Mouse (Mus musculus): ENCODE measurements around the gene Prss46. TPM values are rescaled to one million over a fixed set of nuclear protein-coding genes. Genes with fewer than 3 reads are reported as not detected.

The Prss46 gene
- polyA plus RNA-seq, 1 experiment from 2014 or later = not detected

- Histone ChIP-seq H3K9me3 (ENCODE audit: control insufficient read depth, low read length) (no peaks in the 10 kb centered on the region), H3K36me3 (ENCODE audit: control insufficient read depth, insufficient read depth, low read length) (no peaks in the 10 kb centered on the region), H3K4me2 (ENCODE audit: low read depth) (no peak overlapping the region), H3K9ac (ENCODE audit: low read length) (no peak overlapping the region), H3K4me1 (ENCODE audit: control insufficient read depth, insufficient read depth, low read length) (peaks cover 21% of the 10 kb centered on the region), H3K27me3 (ENCODE audit: control insufficient read depth, insufficient read depth, low read length) (peaks cover 19% of the 10 kb centered on the region), H3K4me3 (ENCODE audit: low read depth, low read length) (no peak overlapping the region), H3K27ac (ENCODE audit: low read depth, low read length) (peak overlapping the region; percentile 27; the same call in 1 of the 2 replicates)
- DNase-seq (ENCODE audit: low spot score) (peak; percentile 32), ATAC-seq (ENCODE audit: insufficient read depth, low FRiP score, low TSS enrichment) (peak; percentile 47)
- 10% methylated on average over 3 of the region's 3 CpGs for WGBS
Observed at GRCm38 (mm10) chr9:110874660-110875191, 30.4 kb downstream of the Prss46 start.

GRCm38 (mm10) chr9:110875288-110875695, 31.0 kb downstream of the Prss46 start:
- peaks cover 21% of the 10 kb centered on the region for H3K4me1 ChIP-seq (ENCODE audit: control insufficient read depth, insufficient read depth, low read length)
- no peak overlapping the region for H3K4me3 ChIP-seq (ENCODE audit: low read depth, low read length)
- H3K4me2 ChIP-seq (ENCODE audit: low read depth) = no peak overlapping the region
- no peaks in the 10 kb centered on the region for H3K9me3 ChIP-seq (ENCODE audit: control insufficient read depth, low read length)
- DNase-seq (ENCODE audit: low spot score) (peak; percentile 29), ATAC-seq (ENCODE audit: insufficient read depth, low FRiP score, low TSS enrichment) (peak; percentile 27; the same call in 1 of the 2 replicates)
- H3K27me3 ChIP-seq (ENCODE audit: control insufficient read depth, insufficient read depth, low read length) = peaks cover 25% of the 10 kb centered on the region
- H3K27ac ChIP-seq (ENCODE audit: low read depth, low read length) = no peak overlapping the region
- no peaks in the 10 kb centered on the region for H3K36me3 ChIP-seq (ENCODE audit: control insufficient read depth, insufficient read depth, low read length)
- WGBS = 19% methylated on average over 4 of the region's 6 CpGs
- no peak overlapping the region for H3K9ac ChIP-seq (ENCODE audit: low read length)

- Histone ChIP-seq H3K27ac (ENCODE audit: low read depth, low read length) (no peak overlapping the region), H3K4me1 (ENCODE audit: control insufficient read depth, insufficient read depth, low read length) (peaks cover 21% of the 10 kb centered on the region), H3K4me3 (ENCODE audit: low read depth, low read length) (no peak overlapping the region), H3K9me3 (ENCODE audit: control insufficient read depth, low read length) (no peaks in the 10 kb centered on the region), H3K9ac (ENCODE audit: low read length) (no peak overlapping the region), H3K27me3 (ENCODE audit: control insufficient read depth, insufficient read depth, low read length) (peaks cover 37% of the 10 kb centered on the region), H3K36me3 (ENCODE audit: control insufficient read depth, insufficient read depth, low read length) (no peaks in the 10 kb centered on the region), H3K4me2 (ENCODE audit: low read depth) (no peak overlapping the region)
- ATAC-seq (ENCODE audit: insufficient read depth, low FRiP score, low TSS enrichment) (no peak), DNase-seq (ENCODE audit: low spot score) (no peak)
- WGBS = 84% methylated on average over 1 of the region's 1 CpGs
Observed at GRCm38 (mm10) chr9:110877353-110877752, 33.0 kb downstream of the Prss46 start.

GRCm38 (mm10) chr9:110877888-110878287, 33.6 kb downstream of the Prss46 start:
- peaks cover 21% of the 10 kb centered on the region for H3K4me1 ChIP-seq (ENCODE audit: control insufficient read depth, insufficient read depth, low read length)
- ATAC-seq (ENCODE audit: insufficient read depth, low FRiP score, low TSS enrichment) (no peak), DNase-seq (ENCODE audit: low spot score) (no peak)
- H3K9ac ChIP-seq (ENCODE audit: low read length) = no peak overlapping the region
- no peak overlapping the region for H3K27ac ChIP-seq (ENCODE audit: low read depth, low read length)
- no peak overlapping the region for H3K4me2 ChIP-seq (ENCODE audit: low read depth)
- H3K27me3 ChIP-seq (ENCODE audit: control insufficient read depth, insufficient read depth, low read length) = peaks cover 37% of the 10 kb centered on the region
- WGBS = 85% methylated on average over 5 of the region's 5 CpGs
- H3K9me3 ChIP-seq (ENCODE audit: control insufficient read depth, low read length) = no peaks in the 10 kb centered on the region
- H3K4me3 ChIP-seq (ENCODE audit: low read depth, low read length) = no peak overlapping the region
- H3K36me3 ChIP-seq (ENCODE audit: control insufficient read depth, insufficient read depth, low read length) = no peaks in the 10 kb centered on the region

- ATAC-seq (ENCODE audit: insufficient read depth, low FRiP score, low TSS enrichment) = no peak
- peak within 1 kb of the TSS; percentile 43 for H3K4me3 ChIP-seq (ENCODE audit: low read depth, low read length)
- H3K27ac ChIP-seq (ENCODE audit: low read depth, low read length) = no peak within 1 kb of the TSS
- H3K4me1 ChIP-seq (ENCODE audit: control insufficient read depth, insufficient read depth, low read length) = peaks cover 12% of the 10 kb centered on the region
- H3K36me3 ChIP-seq (ENCODE audit: control insufficient read depth, insufficient read depth, low read length) = no peaks in the 10 kb centered on the region
- peak within 1 kb of the TSS; percentile 81 for H3K4me2 ChIP-seq (ENCODE audit: low read depth)
- H3K9me3 ChIP-seq (ENCODE audit: control insufficient read depth, low read length) = no peaks in the 10 kb centered on the region
- WGBS = 14% methylated on average over 12 of the region's 12 CpGs
- no peak for DNase-seq (ENCODE audit: low spot score)
- H3K9ac ChIP-seq (ENCODE audit: low read length) = no peak within 1 kb of the TSS; the same call in 1 of the 2 replicates
- peaks cover 32% of the 10 kb centered on the region for H3K27me3 ChIP-seq (ENCODE audit: control insufficient read depth, insufficient read depth, low read length)
Observed at GRCm38 (mm10) chr9:110879191-110879920, 35.0 kb downstream of the Prss46 start, which contains the start of gene Als2cl. Gene Als2cl (plus strand): TSS chr9:110879870.

GRCm38 (mm10) chr9:110879998-110880561, 35.8 kb downstream of the Prss46 start, which contains the start of gene Tmie:
Gene Tmie (minus strand): TSS chr9:110880113.
- ATAC-seq (ENCODE audit: insufficient read depth, low FRiP score, low TSS enrichment) (no peak), DNase-seq (ENCODE audit: low spot score) (peak; percentile 42)
- Histone ChIP-seq H3K27me3 (ENCODE audit: control insufficient read depth, insufficient read depth, low read length) (peaks cover 32% of the 10 kb centered on the region), H3K27ac (ENCODE audit: low read depth, low read length) (no peak within 1 kb of the TSS), H3K4me2 (ENCODE audit: low read depth) (peak within 1 kb of the TSS; percentile 81), H3K4me1 (ENCODE audit: control insufficient read depth, insufficient read depth, low read length) (peaks cover 5% of the 10 kb centered on the region), H3K9me3 (ENCODE audit: control insufficient read depth, low read length) (no peaks in the 10 kb centered on the region), H3K4me3 (ENCODE audit: low read depth, low read length) (peak within 1 kb of the TSS; percentile 43), H3K9ac (ENCODE audit: low read length) (no peak within 1 kb of the TSS; the same call in 1 of the 2 replicates), H3K36me3 (ENCODE audit: control insufficient read depth, insufficient read depth, low read length) (no peaks in the 10 kb centered on the region)
- WGBS = 1% methylated on average over 57 of the region's 57 CpGs

DNA sequence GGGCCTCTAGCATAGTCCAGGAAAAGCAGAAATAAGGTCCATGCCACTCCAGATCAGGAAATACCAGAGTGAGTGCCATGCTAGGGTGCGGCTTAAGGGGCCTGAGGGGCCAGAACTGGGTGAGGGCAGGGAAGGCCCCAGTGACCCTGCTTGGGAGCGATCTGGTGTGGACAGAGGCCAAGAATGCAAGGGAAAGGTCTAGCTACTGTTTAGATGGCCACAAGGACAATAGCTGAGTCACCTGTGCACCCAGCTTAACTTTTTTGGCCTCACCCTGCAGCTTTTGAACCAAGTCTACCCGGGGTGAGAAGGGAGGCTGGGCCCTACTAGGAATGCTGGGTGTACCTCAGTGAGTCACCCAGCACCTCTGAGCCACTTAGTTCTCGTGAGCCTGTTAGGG, 36.5 kb downstream of the Prss46 start:
- H3K4me1 ChIP-seq (ENCODE audit: control insufficient read depth, insufficient read depth, low read length) = no peaks in the 10 kb centered on the region
- DNase-seq (ENCODE audit: low spot score) = no peak
- H3K4me3 ChIP-seq (ENCODE audit: low read depth, low read length) = no peak overlapping the region
- no peak overlapping the region for H3K27ac ChIP-seq (ENCODE audit: low read depth, low read length)
- peak overlapping the region; percentile 81; the same call in 1 of the 2 replicates for H3K4me2 ChIP-seq (ENCODE audit: low read depth)
- no peaks in the 10 kb centered on the region for H3K9me3 ChIP-seq (ENCODE audit: control insufficient read depth, low read length)
- 72% methylated on average over 4 of the region's 4 CpGs for WGBS
- no peak for ATAC-seq (ENCODE audit: insufficient read depth, low FRiP score, low TSS enrichment)
- no peaks in the 10 kb centered on the region for H3K36me3 ChIP-seq (ENCODE audit: control insufficient read depth, insufficient read depth, low read length)
- H3K27me3 ChIP-seq (ENCODE audit: control insufficient read depth, insufficient read depth, low read length) = peaks cover 32% of the 10 kb centered on the region
- H3K9ac ChIP-seq (ENCODE audit: low read length) = no peak overlapping the region

GRCm38 (mm10) chr9:110881953-110882352, 37.6 kb downstream of the Prss46 start:
- H3K36me3 ChIP-seq (ENCODE audit: control insufficient read depth, insufficient read depth, low read length) = no peaks in the 10 kb centered on the region
- H3K27me3 ChIP-seq (ENCODE audit: control insufficient read depth, insufficient read depth, low read length) = peaks cover 32% of the 10 kb centered on the region
- no peaks in the 10 kb centered on the region for H3K4me1 ChIP-seq (ENCODE audit: control insufficient read depth, insufficient read depth, low read length)
- no peak overlapping the region for H3K4me3 ChIP-seq (ENCODE audit: low read depth, low read length)
- H3K27ac ChIP-seq (ENCODE audit: low read depth, low read length) = no peak overlapping the region
- 64% methylated on average over 7 of the region's 7 CpGs for WGBS
- H3K9ac ChIP-seq (ENCODE audit: low read length) = no peak overlapping the region
- H3K4me2 ChIP-seq (ENCODE audit: low read depth) = no peak overlapping the region
- DNase-seq (ENCODE audit: low spot score) (no peak), ATAC-seq (ENCODE audit: insufficient read depth, low FRiP score, low TSS enrichment) (no peak)
- H3K9me3 ChIP-seq (ENCODE audit: control insufficient read depth, low read length) = no peaks in the 10 kb centered on the region
